Mouse (Mus musculus) adrenal gland (tissue): ENCODE results near the gene Ttc19.

Experiments used
- intact Hi-C: fragments of 180-260 bp; cut with DNase I; formaldehyde crosslinking; loops from one replicate; pipeline ENCODE4 v1.15.1; 2025
- long read RNA-seq, 2 experiments: library from polyadenylated mRNA; unstranded; transcript quantifications; one replicate each; pipeline ENCODE4 v2.0.0; 2020; ENCODE audit warnings: borderline replicate concordance in 1 of 2; ENCODE audit not compliant: insufficient replicate concordance in 1 of 2

The Ttc19 gene
- long read RNA-seq, experiment 1, partial matches to known transcripts, result 1 of 7 reads
- long read RNA-seq, experiment 1, other reads (novel, unspliced or antisense), result 6 of 7 reads
- long read RNA-seq, experiment 2, partial matches to known transcripts, result 1 of 20 reads
- long read RNA-seq, experiment 2, other reads (novel, unspliced or antisense), result 14 of 20 reads

DNA sequence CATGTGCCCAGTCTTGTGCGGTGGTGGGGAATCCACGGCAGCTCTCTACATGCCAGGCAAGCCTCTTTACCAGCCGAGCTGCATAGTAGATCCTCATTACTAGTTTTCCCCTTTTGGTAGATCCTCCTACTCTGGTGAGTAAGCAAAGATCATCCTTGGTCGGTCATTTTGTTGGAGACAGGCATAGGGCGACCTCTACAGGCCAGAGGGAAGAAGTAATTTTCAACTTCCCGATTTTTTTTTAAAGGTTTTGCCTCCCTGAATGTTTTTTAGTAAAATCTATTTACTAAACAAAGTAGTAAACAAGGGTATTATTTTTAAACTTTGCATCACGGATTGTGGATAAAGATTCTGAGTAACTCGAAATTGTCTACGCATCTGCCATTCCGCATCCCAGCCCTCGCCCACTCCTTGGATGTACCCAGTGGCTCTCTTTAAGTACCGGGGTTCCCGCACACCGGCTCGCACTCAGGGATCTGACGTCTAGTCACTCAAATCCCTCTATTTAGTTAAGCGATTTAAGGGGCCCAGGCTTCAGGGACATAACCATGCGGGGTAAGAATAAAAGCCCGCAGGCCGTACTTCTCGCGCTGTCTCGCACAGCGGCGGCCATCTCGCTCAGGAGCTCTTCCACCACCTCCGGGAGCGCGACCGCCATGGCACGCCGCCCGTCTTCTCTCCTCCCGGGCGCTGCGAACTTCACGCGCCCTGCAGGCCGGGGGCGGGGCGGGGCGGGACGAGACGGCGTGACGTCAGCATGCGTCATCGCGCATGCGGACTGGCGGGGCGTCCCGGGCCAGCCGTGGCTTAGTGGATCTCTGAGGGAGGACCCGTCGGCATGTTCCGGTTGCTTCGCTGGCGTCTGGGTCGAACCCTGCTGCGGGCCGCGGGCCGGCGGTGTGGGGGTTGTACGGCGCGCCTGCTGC lies at the start of gene Ttc19, which contains the start of gene Zswim7:
Ttc19 (plus strand) TSS at position 799 of the 926 bp plus-strand sequence.
Zswim7 (minus strand) TSS at position 701 of the 926 bp plus-strand sequence.
- intact Hi-C loops, result loop anchor here (1.0 kb wide), 1 partner anchor 154 kb away; no protein-coding TSS in a partner anchor

DNA sequence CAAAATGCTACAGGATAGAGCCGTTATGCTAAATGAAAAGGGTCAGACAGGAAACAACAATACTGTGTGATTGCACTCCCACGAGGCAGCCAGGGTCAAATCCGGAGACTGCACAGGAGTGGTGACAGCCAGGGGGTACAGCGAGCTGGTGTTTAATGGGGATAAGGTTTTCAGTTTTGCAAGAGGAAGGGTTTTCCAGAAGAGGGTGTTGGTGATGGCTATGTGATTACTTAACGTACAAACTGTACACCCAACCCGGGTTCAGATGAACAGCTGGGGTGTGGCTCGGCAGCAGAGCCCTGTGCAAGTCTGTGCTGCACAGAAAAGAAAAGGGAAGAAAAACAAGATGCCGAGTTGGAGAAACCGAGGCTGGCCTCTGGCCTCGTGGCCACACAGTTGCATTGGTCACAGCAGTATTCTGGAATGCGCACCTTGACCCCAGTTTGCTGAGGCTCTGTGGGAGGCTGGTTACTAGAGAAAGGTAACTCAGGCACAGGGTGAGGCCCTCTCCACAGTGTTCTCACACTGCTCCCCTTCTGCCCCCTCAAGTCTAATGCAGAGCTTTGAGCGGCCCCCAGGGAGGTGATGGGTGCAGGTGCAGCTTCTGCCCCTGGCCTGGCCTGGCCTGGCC lies 40.5 kb upstream of the Ttc19 start:
- intact Hi-C loops, result no loop called here

DNA sequence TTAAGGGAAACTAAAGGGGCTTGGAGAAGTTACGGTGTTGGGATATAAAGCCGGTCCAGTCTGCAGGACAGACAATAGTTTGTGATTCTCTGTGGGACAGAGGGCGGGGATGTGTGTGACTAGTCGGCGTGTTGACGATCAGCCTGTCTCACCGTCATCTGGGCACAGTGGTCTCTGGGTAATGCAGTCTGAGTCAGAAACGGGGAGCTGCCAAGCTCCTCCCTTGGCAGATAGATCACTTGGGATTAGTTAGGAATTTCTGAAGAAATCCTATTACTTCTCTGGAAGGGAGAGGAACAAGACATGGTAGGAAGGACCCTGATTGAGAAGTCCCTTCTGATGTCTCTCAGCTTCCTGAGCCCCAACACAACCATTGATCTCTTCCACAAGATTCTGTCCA lies 37.4 kb upstream of the Ttc19 start:
- intact Hi-C loops, result no loop called here

DNA sequence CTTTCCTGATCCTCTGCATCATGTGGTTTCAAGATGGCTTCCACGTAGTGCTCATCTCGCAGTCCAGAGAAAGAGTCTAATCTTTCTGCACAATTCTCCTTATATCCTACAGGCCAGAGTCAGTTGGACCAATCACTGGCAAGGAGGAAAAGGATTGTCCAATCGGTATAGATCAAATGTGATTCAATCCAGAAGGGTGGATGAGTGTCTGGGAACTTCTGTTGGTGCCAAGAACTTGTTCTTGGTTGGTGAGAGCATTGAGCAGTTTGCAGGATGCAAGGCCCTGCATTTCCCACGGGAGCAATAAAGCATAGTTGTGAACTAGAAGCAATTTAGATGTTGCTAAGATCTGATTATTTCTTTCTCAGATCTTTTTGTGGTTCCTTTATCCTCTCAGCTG lies 36.8 kb upstream of the Ttc19 start:
- intact Hi-C loops, result no loop called here

DNA sequence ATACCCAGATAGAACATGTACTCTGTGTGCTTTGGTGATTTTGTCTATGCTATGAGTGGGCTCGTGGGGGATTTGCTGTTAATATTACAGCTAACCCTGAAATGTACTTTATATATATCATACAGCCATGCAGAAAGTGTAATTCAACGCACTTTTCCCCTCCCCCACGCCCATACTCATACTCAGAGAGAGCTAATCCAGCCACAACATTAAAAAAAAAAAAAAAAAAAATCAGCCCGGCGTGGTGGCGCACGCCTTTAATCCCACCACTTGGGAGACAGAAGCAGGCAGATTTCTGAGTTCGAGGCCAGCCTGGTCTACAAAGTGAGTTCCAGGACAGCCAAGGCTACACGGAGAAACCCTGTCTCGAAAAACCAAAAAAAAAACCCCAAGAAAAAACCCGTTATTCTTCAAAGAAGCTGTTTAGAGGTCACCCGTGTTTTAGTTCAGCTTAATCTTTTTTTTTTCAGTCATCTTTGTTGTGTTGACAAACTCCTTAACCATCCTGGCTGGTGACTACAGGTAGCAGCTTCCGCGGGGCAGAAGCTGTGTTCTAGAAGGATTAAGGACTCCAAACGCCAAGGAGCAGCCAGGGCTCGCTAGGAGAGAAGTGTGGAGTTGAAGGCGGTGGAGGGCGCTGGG lies 33.4 kb upstream of the Ttc19 start:
- intact Hi-C loops, result no loop called here

DNA sequence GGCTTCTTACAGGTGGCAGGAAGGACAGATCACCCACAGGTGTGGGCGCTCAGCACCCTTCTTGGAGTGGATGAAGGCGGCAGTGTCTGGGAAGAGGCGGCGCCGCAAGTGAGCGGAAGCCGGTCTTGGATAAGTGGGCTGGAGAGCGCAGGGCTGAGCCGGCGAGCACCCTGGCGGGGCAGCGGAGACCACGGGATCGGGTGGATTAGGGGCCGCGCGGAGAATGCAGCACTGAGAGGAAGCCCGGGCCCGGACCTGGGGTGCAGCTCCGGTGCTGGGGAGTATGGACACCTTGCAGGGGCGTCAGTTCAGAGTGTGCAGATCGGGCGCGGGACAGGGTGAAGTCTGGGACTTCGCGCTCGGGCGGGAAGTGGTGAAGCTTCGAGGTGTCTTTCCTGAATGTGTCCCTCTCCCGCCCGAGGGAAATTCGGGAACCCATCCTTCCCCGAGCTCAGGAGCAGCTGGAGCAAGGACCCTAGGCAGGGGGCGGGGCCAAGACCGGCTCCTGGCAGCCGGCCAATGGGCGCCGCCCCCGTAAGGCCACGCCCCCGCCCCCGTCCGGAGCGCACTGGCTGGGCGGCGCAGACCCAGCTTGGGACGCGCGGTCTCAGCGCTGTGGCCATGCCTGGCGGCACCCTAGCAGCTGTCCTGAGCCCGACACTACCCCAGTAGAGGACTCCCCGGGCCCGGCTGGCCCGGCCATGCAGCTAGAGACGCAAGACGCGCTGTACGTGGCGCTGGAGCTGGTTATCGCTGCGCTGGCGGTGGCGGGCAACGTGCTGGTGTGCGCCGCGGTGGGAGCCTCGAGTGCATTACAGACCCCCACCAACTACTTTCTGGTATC lies 32.6 kb upstream of the Ttc19 start, which contains the start of gene Adora2b:
Adora2b (plus strand) TSS at position 584 of the 844 bp plus-strand sequence.
- intact Hi-C loops, result no loop called here

DNA sequence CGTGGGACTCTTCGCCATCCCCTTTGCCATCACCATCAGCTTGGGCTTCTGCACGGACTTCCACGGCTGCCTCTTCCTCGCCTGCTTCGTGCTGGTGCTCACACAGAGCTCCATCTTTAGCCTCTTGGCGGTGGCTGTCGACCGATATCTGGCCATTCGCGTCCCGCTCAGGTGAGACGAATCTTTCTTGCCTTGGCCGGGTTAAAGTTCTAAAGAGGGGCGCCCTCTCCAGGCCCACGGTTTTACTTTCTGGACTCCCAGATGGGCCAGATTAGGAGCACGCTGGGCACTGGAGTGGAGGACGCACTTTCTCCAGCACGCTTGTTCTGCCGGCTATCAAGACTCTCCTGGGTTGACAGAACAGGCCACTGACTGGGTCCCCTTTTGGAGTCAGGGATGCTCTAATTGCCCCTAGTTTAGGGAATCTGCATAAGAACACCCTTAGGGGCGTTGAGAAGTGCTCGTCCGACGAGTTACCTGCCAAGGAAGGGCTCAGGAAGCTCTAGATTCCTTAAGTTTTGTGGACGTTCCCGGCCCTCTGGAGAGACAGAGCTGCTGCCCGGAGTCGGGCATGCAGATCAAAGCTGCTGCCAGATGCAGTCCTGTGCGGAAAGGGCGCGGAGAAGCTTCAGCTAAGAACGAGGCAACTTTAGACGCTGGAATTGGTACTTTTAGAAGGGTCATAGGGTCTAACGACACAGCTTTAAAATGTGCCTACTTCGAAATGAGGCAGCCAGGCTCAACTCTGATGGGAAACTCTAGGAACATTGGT lies 31.8 kb upstream of the Ttc19 start:
- intact Hi-C loops, result no loop called here

DNA sequence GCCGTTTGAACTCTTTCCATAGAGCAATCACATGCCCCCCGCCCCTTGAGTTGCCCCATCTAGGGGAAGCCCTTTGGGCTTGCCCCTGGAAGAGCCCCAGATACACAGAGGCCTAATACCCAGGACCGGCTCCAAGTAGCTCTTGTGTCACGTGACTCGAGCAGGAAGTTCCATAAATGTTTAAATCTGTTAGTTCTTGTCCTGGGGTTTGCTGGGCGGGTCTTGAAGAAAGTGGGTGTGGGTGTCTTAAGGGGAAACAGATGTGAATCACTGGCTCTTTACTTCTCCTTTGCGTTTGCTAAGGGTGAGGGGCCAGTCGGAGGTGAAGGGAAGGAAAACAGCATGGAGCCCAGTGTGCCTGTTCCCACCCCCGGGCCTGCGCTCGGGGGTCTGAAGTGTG lies 30.2 kb upstream of the Ttc19 start:
- intact Hi-C loops, result no loop called here

DNA sequence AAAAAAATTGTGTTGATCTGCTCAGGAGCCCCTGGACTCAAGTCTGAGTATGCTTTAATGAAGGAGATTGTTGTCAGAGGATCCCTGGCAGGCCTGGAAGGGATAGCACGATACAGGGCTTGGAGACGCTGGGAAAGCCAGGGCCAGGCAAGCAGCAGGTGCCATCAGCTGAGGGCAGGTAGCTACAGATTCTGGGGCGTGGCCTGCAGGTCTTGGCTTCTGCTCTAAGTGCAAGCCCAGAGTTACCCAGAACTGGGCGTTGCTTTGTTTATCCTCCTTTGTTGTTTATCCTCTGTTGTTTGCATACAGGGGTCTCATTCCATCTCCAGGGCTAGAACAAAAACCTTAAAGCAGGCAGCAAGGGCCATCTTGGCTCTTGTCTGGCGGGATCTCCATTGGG lies 27.9 kb upstream of the Ttc19 start:
- intact Hi-C loops, result no loop called here

DNA sequence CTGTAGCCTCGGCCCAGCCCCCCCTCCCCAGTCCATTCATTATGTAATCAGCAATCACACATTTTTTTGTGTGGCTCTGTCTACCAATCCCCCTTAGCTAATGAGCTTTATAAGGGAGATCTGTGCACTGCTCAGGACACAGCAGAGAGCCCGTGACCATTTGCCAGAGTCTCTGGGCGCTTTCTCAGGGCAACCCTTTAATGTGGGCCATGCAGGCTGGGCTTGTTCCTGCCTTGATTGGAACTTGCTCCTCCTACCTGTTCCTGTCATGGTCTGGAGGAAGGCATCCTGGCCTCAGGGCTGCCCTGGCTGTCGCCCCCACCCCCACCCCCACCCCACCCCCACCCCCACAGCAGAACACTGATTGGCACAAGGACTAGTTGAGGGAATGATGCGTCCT lies 22.1 kb upstream of the Ttc19 start:
- intact Hi-C loops, result no loop called here

DNA sequence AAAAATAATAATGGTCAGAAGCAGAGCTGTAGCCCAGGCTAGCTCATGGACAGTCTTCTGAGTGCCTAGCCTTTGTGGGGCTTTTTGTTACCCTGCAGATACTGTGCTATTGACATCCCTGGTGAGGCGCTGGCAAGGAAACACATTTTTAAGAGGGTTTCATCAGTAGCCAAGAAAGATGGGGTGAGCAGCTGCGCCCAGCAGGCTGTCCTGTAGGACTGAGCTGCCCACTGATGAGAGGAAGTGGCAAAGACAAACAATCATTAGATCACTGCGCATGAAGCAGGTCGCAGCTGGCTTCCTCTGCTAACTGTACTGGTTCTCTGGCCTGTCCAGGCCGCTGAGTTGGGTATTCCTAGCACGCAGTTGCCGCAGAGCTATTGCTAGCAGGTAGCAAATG lies 17.7 kb upstream of the Ttc19 start:
- intact Hi-C loops, result loop anchor here (5.0 kb wide), 1 partner anchor 136 kb away; no protein-coding TSS in a partner anchor

DNA sequence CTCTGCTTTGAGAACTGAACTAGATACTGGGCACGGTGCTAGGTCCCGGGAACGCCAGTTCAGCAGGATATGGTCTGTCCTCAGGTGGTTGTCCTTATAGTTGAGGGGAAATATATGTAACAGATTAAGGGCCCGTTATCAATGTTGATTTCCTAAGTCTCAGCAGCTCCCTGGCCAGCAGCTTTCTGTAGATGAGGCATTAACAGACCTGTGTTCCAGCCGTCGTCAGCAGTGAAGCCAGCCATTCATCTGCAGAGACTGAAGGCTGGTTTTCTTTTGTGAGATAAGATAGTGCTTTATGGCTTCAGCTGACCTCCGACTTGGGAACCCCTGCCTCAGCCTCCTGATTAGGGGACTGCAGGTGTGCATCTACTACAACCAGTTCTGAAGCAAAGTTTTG lies 17.3 kb upstream of the Ttc19 start:
- intact Hi-C loops, result loop anchor here (5.0 kb wide), 1 partner anchor 137 kb away; no protein-coding TSS in a partner anchor

DNA sequence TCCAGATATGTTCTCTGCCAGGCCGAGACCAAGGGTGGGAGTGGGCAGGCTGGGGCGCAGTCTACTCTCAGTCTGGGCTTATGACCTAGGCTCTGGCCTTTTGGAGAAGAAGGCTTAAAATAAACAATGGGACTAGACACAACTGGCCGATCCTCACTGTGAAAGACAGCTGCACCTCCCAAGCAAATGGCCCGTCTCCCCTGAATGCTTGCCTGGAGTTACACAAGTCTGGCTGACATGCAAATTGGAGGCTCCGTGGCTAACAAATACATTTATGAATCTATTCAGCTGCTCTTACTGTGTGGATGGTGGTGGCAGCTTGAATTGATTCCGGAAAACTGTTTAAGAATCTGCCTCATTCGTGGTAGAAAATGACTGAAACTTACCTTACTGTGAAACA lies 15.6 kb upstream of the Ttc19 start:
- intact Hi-C loops, result no loop called here

DNA sequence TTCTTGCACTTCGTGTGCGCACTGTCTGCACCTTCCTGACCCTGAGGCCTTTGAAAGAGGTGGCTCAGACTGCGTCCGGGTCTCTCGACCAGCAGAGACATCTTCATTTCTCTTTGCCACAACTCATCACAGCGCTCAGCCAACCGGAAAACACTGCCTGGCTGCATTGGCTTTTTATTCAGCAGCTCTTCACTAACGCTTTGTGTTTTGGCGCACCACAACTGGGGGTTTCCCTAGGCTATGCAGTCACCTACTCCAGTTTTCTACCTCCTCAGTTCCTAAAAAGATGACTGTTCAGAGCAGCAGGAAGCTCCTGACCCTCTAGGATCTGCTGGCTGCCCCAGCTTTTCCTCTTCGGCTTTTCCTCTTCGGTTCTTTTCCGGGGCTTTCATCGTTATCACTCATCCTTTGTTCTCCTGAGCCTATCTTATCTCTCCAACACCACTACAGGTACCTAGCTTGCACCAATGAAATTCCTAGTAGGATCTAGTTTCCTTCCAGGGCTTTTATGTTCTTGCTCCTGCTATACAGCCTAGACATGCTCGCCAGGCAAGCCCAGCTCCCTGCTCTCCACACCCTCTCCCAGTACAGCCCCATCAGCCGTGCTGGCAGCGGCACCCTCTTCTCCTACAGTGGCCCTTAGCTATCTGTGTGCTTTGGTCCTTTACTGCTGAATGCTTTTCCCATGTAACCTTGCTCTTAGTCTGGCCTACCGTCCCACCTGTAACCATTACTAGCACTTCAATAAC lies 14.6 kb upstream of the Ttc19 start:
- intact Hi-C loops, result no loop called here

DNA sequence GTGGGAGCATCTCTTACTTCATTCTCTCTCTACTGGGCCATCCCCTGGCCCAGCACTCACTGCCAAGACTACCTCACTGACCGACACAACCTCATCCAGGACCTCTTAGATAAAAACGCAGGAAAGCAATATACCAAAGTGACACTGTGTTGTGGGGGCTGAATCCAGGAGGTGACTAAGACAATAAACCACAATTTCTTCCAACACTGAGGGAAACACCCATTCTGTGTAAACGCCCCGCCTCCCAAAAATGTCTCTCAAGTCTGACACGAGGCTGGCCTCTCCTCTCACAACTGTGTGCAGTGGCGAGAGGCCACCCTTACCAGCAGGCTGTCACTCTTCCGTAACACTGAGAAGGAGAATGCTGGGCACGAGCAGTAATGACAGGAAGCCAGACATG lies 12.9 kb upstream of the Ttc19 start:
- intact Hi-C loops, result no loop called here

DNA sequence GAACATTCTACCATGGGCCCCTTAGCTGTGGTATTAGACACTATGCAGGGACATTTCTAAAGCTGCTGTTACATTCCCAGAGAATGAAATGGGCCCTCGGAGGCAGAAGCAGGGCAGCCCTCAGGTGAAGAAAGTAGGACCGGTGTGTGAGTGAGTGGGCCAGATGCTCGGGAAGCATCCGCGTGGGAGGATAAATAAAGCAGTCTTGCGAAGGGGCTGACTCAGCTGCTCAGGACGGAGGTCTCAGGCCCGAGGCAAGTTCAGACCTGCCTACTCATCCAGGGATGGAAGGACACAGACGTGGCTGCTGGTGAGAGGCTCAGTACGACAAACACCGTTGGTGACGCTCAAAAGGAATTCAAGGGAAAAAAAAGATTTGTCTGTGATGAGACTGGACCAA lies 12.2 kb upstream of the Ttc19 start:
- intact Hi-C loops, result no loop called here

DNA sequence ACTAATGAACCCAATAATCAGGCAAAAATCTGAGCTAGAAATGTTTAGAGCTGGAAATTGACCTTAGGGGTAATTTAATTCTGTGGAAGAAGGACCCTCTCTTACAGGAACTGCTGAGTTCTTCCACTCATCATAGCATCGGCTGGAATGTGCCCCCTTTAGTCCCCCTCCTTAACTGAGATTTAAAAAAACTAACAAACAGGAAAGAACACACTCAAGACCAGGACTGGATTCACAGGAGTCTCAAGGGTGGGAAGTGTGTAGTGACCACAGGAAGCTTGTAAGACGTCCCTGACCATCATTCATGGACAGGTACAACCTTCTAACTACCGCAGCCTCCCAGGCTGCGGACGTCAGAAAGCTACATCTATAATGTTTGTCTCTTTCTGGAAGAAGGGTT lies 10.4 kb upstream of the Ttc19 start:
- intact Hi-C loops, result no loop called here

DNA sequence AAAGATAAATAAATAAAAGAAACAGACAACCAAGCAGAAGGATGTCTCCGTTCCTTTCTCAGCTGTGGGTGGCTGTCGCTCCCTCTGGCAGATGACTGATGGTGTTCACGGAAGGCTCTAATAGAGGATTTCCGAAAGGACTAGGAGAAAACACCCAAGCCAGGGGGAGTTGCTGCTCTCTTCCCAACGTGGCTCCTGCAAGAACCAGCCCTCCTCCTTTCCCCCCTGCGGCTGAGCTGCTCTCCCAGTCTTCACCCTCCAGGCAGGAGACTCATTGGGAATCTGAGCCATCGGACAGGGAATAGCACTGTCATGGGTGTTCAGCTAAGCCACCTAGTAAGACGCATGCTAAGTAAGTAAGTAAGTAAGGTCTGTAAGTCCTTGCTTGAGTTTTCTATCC lies 4.2 kb upstream of the Ttc19 start:
- intact Hi-C loops, result loop anchor here (5.0 kb wide), 1 partner anchor 330 kb away; no protein-coding TSS in a partner anchor

DNA sequence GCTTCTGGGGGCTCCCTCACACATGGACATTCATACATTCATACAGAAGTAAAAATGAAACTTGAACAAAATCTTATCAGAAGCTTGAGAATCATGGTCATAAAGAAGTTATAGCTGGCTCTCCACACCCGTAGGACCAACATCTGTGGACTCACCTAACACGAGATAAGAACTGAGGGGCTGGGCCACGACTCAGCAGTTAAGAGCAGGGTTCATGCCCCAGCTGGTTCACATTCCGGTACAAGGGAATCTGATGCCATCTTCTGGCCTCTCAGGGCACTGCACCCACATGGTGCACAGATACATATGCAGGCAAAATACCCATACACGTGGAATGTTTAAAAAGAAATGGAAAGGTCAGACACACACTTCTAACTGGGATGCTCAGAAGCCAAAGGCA lies 3.2 kb upstream of the Ttc19 start:
- intact Hi-C loops, result loop anchor here (2.0 to 5.0 kb wide), 2 partner anchors 231 to 331 kb away; no protein-coding TSS in a partner anchor
